Mouse (Mus musculus): Measurements from ENCODE around the gene Pbx4.
A peak's percentile ranks its signal among the peaks of the same experiment; 100 is the strongest.

Pbx4 gene

DNA sequence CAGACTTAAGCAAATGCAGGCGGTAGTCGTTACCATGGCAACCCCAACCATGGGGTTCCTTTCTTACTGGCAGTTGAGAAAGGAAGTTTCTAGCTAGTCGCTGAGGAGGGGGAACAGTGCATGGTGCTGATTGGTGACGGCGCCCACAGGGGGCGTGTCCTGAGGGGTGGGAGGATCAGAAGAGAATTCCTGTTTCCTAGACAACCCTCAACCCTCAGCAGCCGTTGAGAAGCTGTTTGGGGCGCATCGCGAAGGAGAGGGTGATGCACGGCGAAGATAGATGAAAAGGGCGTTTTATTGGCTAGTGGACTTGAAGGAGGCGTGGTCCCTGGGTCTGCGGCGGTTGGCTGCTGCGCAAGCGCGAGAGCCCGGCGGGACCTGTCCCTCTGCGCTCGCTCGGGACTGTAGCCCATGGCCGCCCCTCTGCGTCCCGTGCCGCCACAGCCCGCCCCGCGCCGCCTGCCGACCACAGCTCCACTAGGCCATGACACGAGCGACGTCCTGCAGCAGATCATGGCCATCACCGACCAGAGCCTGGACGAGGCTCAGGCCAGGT, at the start of gene Pbx4:
TSS of gene Pbx4 (plus strand) at position 194 of the 556 bp plus-strand sequence.
- DNase-seq: peak; percentile 88

GRCm38 (mm10) chr8:69789105-69789504, 43.2 kb upstream of the Pbx4 start:
- no peak for DNase-seq

GRCm38 (mm10) chr8:69789731-69790130, 42.6 kb upstream of the Pbx4 start:
- DNase-seq: no peak

GRCm38 (mm10) chr8:69790364-69790763, 41.9 kb upstream of the Pbx4 start:
- DNase-seq: peak; percentile 41

DNA sequence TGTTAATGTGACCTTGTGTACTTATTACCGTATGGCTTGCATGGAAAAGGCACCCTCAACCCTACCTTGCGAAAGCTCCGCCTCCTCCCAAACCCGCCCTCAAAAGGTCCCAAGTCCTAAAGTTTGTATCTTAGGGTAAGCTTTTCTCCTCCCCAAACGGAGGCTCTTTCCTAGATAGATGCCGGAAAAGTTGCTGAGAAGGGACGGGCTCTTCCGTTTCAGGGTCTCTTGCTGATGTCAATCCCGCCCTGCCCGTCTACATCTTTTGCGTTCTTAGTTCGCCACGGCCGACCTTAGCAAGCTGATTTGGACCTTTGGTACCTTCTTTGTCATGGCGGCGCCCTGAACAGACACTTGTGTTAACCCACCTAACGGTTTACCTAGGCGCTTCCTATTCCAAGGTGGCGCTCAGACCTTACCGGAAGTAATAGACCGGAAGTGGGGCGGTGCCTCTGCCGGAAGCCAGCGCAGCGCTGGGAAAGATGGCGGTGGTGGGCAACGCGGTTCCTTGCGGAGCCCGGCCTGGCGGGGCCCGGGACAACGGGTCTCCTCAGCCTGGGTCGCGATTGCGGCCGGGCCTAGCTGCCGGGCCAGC, 41.4 kb upstream of the Pbx4 start, which contains the start of the genes Atp13a1 and Zfp866:
TSS of gene Atp13a1 (plus strand) at position 391 of the 595 bp plus-strand sequence.
TSS of gene Zfp866 (minus strand) at position 406 of the 595 bp plus-strand sequence.
- peak; percentile 91 for DNase-seq

DNA sequence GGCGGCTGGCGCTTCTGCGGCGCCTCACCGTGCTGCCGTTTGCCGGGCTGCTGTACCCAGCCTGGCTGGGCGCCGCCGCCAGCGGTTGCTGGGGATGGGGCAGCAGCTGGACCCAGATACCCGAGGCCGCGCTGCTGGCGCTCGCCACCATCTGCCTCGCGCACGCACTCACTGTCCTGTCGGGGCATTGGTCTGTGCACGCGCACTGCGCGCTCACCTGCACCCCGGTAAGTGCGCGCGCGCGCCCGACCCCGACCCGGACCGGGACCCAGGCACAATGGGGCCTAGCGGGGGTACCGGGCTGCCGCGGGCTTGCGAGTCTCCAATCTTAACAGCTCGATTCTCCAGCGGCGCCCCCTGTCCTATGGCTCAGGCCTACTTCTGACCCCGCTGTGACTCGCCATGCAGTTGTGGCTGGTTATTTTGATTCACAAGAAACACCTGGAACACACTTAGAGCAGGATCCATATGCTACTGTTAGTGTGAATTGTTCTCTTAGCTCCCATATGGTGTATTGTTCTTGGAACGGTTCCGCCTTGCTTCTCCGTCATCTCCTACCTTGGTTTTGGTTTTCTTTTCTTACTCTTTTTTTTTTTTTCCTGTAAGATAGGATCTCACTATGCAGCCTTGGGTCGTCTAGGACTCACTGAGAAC, 40.7 kb upstream of the Pbx4 start:
- peak; percentile 71 for DNase-seq

DNA sequence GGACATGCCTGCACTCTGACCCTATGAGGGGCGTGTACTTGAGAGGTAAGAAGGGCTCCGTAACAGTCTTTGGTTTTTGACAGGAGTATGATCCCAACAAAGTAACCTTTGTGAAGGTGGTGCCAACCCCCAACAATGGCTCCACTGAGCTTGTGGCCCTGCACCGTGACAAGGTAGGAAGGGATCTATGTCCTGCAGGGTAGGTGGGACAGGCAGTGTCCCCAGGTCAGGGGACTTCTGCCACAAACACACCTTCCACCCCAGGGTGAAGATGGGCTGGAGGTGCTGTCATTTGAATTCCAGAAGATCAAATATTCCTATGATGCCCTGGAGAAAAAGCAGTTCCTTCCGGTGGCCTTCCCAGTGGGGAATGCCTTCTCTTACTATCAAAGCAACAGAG, 38.6 kb upstream of the Pbx4 start:
- DNase-seq: no peak

GRCm38 (mm10) chr8:69794096-69794495, 38.2 kb upstream of the Pbx4 start:
- DNase-seq: no peak

DNA sequence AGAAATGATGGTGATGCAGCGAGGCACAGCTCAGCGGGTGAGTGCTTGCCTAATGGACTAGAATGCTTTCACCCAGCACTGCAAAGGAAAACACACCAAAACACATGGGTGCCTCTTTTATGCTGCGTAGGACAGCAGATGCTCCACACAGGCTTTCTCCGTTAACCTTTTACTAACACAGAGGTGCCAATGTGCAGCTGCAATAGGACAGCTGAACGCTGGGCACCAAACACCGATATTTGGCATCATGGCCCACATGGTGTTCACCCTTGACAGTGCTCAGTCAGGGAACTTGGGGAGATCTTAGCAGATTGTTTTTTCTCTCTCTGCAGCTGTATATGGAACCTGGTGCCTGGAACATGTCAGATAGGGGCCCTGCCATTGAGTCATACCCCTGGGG, 37.4 kb upstream of the Pbx4 start:
- no peak for DNase-seq

GRCm38 (mm10) chr8:69796721-69797345, 35.5 kb upstream of the Pbx4 start:
- no peak for DNase-seq

GRCm38 (mm10) chr8:69797661-69798060, 34.6 kb upstream of the Pbx4 start:
- DNase-seq: no peak

GRCm38 (mm10) chr8:69799261-69799660, 33.0 kb upstream of the Pbx4 start:
- DNase-seq: no peak

- no peak for DNase-seq
These were observed 32.3 kb upstream of the Pbx4 start for GRCm38 (mm10) chr8:69799946-69800345.

DNA sequence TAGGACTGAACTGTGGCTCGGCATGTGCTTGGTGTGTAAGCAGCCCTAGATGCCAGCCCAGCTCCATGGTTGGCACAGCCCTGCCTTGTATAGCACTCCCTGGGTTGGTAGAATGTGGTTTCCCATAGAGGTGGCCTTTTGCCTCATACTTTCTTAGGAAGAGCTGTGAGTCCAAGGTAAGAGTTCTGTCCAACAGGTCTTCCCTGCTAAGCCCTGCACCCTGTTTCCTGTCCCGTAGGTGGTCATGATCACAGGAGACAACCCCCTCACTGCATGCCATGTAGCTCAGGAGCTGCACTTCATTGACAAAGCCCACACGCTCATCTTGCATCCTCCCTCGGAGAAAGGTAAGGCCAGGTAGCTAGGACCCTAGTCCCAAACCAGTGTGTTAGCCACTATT, 30.5 kb upstream of the Pbx4 start:
- no peak for DNase-seq

GRCm38 (mm10) chr8:69802216-69802615, 30.1 kb upstream of the Pbx4 start:
- no peak for DNase-seq

DNA sequence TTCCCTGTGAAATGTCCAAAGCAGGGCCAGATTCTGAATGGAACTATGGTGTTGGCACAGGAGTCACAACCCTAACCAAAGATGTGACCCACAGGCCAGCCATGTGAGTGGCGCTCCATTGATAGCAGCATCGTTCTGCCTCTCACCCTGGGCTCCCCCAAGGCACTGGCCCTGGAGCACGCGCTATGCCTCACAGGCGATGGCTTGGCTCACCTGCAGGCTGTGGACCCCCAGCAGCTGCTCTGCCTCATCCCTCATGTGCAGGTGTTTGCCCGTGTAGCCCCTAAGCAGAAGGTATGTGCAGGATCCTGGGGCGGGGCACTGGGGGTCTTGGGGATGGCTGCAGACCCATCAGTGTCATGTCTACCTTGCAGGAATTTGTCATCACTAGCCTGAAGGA, 28.9 kb upstream of the Pbx4 start:
- no peak for DNase-seq

DNA sequence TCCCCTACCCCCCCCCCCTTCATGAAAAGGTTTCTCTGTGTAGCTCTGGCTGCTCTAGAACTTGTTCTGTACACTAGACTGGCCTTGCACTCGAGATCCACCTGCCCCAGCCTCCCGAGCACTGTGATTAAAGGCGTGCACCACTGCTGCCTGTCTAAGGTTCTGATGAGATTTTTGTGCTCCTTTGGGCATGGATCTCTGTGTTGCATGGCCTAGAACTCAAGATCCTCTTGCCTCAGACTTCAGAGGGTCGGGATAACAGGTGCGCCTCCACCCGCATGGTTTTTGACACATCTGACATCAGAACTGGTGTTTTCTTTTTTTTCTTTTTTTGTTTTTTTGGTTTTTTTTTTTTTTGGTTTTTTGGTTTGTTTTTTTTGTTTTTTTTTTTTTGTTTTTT, 27.8 kb upstream of the Pbx4 start:
- no peak for DNase-seq

GRCm38 (mm10) chr8:69805086-69805485, 27.2 kb upstream of the Pbx4 start:
- DNase-seq: no peak

- DNase-seq: no peak
These were observed 26.8 kb upstream of the Pbx4 start for GRCm38 (mm10) chr8:69805491-69805890.

DNA sequence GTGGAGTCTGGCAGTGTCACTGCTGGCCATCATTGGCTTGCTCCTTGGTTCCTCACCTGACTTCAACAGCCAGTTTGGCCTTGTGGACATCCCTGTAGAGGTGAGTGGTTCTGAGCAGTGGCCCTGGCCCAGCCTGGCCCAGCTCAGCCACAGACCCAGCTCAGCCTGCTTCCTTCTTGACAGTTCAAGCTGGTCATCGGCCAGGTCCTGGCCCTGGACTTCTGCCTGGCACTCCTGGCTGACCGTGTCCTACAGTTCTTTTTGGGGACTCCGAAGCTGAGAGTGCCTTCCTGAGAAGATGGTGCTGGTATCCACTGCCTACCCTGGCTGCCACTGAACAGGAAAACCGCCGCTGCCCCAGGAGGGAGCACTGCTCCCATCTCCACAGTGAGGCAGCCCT, 25.1 kb upstream of the Pbx4 start:
- DNase-seq: no peak

DNA sequence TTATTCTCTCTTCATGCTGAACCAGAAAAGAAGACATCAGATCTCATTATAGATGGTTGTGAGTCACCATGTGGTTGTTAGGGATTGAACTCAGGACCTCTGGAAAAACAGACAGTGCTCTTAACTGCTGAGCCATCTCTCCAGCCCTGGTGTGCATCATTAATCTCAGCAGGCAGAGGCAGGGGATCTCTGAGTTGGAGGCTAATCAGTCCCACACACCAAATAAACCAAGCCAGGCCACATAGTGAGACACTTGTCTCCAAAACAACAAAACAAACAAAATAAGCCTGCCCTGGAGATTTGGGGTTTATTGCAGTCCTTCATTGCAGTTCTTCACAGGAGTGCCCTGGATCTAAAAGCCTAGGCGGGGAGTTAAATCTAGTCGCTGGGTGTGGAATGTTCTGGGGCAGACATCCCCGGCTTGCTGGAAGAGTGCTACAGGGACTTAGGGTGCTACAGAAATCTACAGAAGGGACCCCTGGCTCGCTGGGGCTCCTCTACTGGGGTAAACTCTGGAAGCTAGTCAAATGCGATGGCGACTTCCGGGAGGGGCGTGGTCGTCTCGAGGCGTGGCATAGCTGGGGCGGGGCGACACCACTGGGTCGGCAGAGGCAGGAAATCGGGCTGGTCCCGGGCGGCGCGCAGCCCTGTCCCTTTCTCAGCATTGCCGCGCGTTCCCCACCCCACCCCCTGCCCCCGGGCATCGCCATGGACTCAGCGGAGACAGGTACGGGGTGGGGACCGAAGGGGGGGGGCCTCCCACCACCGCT, 24.0 kb upstream of the Pbx4 start, which contains the start of gene Gmip:
TSS of gene Gmip (plus strand) at position 586 of the 770 bp plus-strand sequence.
- peak; percentile 87 for DNase-seq

GRCm38 (mm10) chr8:69808864-69809403, 23.4 kb upstream of the Pbx4 start:
- no peak for DNase-seq

- DNase-seq: no peak
These were observed 22.5 kb upstream of the Pbx4 start for GRCm38 (mm10) chr8:69809820-69810219.

All from liver (tissue).